Mouse (Mus musculus) adrenal gland (tissue): ENCODE results near the gene Phf24.

ENCODE experiments used
- intact Hi-C: fragments of 180-260 bp; cut with DNase I; formaldehyde crosslinking; loops from one replicate; pipeline ENCODE4 v1.15.1; 2025
- long read RNA-seq, 2 experiments: library from polyadenylated mRNA; unstranded; transcript quantifications; one replicate each; pipeline ENCODE4 v2.0.0; 2020; ENCODE audit warnings: borderline replicate concordance in 1 of 2; ENCODE audit not compliant: insufficient replicate concordance in 1 of 2

Phf24 gene
- long read RNA-seq, experiment 1, partial matches to known transcripts, result 0 of 1 reads
- long read RNA-seq, experiment 1, other reads (novel, unspliced or antisense), result 1 of 1 reads
- long read RNA-seq, experiment 2, result 0 reads

DNA sequence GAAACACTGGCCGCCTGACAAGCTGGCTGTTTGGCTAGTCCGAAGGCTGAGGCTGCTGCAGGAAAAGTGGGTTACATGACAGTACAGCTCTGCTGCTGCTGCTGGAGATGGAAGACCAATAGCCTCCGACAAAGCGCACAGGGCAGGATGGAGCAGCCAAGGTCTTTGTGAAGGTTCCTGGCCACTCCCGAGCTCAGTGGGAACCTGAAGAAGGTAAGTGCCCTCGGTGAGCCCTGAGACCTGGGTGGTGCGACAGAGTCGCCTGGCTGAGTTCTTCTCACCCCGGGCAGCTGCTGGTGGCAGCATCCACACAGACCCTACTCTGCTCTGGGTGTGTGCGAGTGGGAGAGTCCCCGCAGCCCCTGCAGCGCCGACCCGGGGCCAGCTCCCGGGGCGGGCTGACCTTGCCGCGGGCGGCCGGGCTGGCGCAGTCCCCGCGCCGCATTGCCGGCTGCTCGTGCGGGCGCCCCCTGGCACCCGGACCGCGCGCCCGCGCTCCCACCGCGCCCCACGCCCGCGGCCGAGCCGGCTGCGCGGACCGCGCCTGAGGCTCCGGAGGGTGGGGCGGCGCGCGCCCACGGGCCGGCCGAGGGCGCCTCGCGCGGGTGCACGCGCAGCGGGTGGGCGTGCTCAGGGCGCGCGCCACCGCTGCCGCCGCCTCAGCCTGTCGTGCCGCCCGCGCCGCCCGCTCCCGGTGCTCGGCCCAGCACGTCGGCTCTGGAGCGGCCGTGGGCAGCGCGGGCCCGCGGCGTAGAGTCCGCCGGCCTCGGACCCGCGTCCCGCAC, at the start of gene Phf24:
TSS of gene Phf24 (plus strand) at position 44 of the 785 bp plus-strand sequence.
- intact Hi-C loops, result no loop called here

DNA sequence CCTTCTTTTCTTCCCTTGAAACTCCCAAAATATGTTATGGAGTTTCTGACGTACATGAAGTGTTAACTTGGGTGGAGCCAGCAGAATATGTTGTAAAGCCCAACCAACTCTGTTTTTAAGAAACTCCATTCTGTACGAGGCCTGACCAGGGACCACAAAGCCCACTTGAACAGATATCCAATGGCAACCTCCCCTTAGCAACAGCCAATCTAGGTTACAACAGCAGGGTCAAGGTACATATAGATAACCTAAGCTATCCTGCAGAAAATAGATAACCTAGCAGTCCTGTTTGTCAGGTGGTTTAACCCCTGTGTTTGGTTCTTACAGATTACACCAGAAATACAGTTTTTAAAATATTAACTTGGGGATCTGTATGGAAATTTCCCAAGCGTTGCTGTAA, 49.1 kb upstream of the Phf24 start:
- intact Hi-C loops, result no loop called here

DNA sequence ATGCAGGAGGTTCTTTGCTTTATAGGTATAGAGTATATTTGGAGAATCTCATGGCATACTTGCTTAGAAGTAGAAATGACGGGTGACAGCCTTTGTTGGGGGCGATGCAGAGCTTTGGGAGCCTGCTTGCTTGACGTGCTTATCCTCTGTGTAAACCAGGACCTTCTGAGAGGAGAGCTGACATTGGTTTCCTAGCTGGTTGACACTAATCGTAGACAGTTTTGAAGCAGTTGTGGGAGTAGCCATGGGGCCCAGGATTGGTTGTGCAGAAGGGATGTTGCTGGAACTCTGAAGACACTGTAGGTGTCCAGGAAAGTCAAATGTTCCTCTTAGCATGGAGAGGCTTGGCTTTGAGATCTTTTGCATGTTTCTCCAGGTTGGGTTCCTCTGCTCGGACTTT, 48.3 kb upstream of the Phf24 start:
- intact Hi-C loops, result no loop called here

DNA sequence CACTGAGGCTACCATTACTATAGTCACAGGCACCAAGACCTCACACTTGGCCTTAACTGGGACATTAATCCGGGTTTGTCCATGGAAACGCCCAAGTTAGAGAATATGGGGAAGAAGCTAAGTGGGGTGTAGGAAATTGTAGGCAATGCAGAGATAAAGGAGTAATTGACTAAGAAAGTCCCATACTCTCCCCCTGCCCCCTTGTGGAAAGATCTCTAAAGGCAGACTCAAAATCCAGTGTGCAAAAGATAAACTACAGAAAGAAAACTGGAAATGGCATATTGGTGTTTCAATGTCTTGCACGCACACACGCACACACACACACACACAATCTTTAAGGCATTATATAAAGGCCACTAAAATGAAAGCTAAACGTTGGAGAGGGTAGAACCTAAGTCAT, 45.7 kb upstream of the Phf24 start:
- intact Hi-C loops, result no loop called here

DNA sequence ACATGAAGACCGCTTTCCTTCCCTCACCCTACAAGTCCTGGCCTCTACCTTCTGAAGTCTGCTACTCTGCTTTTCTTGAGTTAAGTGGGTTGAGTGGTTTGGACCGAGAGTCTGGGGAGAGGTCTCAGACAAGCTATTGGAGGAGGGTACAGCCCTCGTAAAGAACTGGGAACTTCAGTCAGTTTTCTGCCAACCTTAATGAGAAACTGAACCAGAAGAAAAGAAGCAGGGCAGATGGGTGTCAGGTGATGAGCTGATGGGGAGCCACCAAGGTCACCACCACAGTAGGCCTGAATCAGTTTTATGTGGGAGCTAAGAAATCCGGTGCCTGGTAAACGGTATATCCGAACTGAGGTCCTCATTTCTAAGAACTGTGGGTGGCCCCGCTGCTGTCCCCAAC, 44.3 kb upstream of the Phf24 start:
- intact Hi-C loops, result no loop called here

DNA sequence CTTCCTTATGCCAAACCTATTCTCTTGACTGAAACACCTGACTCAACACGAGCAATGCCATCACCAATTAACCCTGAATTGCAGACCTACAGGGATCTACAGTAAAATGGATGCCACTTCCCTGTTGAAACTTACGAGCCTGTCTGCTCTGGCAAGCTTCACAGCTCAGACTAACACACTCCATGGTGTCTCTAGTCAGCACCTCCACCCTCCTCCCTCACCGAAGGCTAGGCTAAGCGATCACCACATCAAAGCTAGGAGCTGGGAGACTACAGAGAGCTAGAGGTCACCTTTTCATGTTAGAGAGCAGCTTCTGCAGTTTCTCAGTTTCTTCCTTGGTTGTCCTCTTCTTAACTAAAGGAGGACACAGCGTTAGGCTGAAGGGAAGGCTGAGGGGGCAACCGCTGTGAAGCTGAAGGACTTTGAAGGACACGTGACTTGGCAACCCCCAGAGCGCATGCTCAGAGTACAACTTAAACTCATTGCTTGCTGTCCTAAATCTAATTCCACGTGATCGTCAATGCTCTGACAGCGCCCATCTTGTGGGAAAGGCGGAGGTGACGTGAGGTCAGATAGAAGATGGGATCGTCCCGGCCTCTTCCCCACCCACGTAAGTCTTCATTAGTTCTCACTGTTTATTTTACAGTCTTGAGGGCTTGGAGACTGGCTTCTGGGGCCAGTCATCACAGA, 43.6 kb upstream of the Phf24 start:
- intact Hi-C loops, result no loop called here

DNA sequence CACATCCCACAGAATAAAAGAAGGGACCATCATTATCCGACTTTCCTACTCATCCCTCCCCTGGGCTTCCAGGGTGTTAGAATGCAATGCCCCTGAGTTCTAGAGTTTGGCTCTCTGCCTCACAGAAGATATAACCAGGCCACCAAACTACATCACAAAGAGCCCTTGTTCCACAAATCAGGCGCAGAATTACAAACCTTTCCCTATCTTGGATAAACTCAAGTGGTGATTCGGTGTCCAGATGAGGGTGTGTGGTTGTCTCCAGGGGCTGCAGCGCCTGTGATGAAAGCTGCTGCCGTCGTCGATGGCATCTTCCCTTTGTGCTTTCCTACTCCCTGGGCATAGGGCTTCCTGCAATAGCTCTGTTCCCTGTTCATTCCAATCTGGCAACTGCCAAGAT, 42.3 kb upstream of the Phf24 start, which contains the start of gene Fam205c:
TSS of gene Fam205c (minus strand) at position 101 of the 400 bp plus-strand sequence.
- intact Hi-C loops, result no loop called here

DNA sequence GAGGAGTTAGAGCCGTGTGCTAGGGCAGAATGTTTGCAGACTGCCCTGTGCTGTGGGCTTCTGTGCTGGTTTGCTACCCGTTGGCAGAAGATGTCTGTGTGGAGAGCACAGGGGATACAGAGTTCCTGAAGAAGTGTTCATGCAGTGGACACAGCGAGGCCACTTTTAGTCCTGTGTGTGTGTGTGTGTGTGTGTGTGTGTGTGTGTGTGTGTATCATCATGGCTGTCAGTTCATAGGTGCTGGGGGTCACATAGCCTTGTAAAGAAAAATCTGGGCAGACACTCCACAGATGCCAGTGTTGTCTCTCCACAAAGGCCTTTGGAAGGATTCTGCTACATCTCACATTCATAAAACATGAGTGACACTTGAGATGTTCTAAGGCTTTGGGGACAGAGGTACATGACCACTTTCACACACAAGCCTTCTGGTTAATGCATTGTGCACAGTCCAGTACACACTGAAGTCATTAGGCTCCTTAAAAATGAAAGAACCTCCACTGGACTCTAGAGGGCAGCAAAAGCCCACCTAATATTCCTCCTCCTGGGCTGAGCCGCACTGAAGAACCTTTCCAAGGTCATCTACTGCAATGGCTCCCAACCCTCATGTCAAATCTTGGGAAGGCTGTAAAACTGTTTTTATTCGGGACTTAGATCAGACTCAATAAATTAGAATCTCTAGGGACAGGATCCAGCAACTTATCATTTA, 39.7 kb upstream of the Phf24 start:
- intact Hi-C loops, result loop anchor here (5.0 kb wide), 2 partner anchors 71 to 86 kb away; partner anchors contain the start of gene Dnajb5

DNA sequence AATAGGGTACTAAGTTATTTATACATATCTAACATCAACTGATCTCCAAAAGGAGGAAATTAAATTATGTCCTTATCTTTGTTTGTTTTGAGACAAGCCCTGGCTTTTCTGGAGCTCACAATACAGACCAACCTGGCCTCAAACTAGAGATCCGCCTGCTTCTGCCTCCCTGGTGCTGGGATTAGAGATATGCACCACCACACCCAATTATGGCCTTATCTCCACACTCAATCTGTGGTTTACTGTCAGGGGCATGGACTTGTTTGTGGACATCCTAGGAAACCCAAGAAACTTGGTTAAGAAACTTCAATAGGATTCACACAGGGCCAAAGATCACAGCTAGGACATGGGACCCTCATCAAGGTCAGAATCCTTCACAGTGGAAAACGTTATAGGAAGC, 38.8 kb upstream of the Phf24 start:
- intact Hi-C loops, result loop anchor here (5.0 kb wide), 2 partner anchors 70 to 85 kb away; partner anchors contain the start of gene Dnajb5

DNA sequence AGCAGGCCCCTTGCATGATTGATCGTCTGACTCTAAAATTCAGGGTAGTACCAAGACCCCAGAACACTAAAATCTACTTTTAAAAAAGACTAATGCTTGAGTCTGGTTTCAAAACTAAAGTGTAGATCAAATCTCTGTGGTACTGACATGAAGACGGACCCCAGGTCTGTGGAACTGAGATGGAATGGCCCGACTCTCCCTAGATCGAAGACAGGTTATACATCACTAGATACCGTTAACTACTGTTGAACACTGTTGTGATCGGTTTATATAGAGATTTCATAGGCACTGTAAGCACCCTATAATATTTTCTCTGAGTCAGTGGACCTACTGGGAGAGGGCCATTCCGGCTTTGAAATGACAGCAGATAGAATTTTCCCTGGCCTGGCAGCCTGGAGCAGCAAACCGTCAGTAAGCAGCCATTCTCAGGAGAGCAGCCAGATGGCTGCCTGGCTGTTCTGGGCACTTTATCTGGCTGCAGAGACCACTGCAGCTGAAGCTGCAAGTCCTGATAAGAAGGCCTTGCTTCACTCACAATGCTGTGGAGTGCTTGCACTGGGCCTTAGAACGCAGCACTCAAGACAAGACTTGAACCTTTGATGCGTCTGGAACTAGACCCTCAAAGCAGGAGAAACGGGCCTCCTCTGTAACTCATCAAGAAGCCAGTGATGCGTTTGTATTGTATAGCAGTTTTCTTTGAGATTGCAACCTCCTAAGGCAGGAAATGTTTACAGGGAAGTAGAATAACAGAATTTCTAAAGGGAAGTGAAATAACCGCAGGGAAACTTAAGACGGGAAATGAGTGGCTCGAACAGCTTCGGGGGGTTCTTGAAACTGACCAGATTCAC, 36.4 kb upstream of the Phf24 start:
- intact Hi-C loops, result loop anchor here (5.0 kb wide), 2 partner anchors 67 to 82 kb away; partner anchors contain the start of gene Dnajb5

DNA sequence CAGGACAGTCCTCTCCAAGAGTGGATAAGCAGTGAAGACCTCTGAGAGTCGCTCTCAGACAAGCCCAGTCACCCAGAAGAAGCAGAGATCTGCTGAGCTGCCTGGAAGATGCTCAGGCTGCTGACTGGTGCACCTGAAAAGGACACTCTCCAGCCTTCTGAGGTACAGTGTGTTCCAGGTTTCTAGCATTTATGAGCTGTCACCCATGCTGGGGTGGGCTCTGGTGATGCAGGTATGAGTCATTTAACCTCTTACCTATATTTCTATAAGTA, 35.8 kb upstream of the Phf24 start:
- intact Hi-C loops, result no loop called here

DNA sequence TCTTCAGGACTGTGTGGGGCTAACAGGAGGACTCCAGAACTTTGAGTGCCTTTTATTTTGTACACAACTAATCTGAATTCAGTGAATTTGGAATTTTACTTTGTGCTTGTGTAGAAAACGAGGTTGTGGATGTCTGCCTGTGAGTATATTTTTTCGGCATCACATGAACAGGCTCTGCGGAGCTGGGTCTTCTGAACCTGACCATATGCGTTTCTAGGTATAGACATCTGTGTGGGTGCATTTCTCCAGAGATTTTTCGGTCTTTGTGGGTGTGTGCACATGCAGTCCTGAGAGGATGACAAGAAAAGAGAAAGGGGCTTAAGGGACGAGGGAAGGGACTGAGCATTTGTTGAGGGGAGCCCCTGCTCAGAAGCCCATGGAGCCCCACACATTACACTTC, 29.5 kb upstream of the Phf24 start:
- intact Hi-C loops, result no loop called here

DNA sequence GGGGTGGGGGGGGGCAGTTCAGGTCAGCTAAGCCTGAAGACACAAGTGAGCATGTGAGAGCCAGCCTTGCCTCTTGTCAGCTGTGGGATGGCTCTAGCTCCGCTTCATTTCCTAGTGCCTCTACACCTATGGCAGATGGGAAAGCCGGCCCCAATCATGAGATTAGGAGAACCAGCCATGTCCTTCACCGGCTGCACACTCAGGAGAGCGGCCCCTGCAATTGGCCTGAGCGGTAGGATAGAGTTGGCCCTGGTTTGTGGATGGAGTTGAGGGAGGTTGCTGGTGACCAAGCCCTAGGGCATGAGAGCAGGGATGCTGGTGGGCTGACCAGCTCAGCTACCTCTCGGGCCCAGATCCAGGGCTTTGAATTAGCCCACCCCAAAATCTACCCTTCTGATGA, 27.7 kb upstream of the Phf24 start:
- intact Hi-C loops, result no loop called here

DNA sequence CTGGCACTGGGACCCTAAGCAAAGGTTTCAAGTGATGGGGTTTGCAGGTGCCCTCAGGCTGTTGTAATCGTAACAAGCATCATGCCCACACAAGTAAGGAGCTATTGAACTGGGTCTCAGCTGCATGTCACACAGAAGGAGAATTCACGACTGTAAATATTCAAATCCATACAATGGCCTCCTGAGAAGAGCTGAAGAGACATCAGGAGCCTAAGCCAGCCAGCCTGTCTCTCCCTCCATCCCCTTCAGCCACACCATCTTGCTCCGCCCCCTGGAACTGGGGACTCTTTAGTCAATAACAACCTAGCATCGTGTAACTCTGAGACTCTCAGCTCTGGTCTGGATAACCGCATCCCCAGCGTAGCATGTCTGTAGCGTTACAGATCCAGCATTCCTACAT, 25.3 kb upstream of the Phf24 start:
- intact Hi-C loops, result loop anchor here (5.0 kb wide), 1 partner anchor 51 kb away; no protein-coding TSS in a partner anchor

DNA sequence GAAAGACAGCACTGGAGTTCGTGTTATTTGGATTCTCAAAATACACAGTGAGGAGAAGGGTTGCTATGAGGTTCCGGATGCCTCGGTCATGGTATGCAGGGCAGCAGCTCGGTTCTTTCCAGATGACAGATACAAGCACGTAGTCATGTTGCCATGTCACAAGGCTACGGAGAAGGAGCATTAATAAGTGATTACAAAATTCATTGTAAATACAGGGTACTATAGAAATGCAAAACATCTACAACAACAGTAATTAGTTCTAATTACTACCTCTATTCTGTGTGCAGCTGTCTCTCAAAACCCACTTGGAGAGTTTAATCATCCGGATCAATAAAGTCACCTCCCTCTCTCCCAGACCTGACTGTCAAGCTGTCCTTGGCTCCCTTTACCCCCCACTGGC, 21.3 kb upstream of the Phf24 start:
- intact Hi-C loops, result no loop called here

DNA sequence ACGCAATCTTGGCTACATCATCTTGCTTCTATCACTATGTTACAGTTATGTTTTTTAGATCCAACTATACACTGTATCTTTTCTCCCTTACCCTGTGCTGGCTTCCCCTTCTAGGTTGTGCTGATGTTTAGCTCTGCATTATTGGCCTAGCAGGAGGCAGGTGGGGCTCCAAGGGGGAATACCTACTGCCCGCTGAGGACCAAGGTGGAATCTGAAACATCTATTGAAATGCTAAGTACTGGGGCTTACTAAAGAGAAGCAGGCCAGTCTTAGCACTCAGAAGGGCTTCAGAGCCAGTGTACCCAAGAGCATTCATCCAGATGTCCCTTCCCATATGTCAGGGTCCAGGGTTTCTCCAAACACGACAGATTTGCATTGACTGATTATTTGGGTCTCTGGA, 17.5 kb upstream of the Phf24 start:
- intact Hi-C loops, result no loop called here

DNA sequence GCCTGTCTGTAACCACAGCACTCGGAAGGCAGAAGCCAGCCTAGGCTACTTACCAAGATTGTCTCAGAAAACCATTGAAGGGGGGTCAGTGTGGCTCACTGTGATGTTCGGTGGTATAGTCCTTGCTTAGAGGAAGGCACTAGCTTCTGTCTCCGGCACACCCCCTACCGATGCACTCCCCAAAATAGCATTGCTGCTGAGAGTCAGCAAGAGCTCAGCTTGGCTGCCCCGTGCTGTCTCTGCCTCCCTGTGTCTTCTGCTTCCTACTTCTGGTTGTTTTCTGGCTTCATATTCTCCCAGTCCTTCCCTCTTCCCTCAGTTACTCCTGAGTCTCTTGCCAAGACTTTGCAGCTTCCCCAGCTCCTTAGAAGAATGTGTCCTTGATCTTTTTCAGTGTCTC, 15.6 kb upstream of the Phf24 start:
- intact Hi-C loops, result no loop called here

DNA sequence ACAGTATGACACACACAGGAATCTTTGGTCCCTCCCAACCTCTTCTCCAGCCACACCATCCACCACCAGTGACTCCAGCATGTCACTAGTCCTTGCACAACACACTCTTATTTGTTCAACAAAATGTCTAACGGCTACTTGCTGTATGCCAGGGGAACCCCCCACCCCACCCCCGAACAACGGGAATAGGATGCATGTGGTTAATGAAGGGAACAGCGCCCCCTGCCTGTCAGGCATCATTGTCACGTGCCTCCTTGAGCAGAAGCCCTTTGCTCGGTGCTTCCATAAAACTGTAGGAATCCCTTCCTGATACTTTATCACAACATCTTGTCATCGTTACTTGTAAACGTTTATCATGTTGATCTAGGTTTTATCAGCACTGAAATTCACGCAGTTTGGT, 14.3 kb upstream of the Phf24 start:
- intact Hi-C loops, result no loop called here

DNA sequence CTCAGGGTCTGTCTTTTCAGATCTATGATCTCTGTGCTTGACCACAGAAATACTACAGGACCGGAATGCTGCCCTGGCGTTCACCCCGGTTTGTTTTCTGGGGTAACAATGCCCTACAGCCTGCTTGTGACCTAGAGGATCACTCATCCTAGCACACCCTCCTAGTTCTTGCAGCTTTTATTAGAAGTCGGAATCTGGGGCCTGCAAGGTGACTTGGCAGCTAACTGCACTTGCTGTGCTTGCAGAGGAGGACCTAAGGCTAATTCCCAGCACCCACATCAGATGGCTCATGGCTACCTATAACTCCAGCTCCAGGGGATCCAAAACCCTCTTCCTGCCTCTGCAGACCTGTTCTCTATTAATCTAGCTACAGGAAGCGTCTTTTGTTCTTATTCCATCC, 13.7 kb upstream of the Phf24 start:
- intact Hi-C loops, result no loop called here

DNA sequence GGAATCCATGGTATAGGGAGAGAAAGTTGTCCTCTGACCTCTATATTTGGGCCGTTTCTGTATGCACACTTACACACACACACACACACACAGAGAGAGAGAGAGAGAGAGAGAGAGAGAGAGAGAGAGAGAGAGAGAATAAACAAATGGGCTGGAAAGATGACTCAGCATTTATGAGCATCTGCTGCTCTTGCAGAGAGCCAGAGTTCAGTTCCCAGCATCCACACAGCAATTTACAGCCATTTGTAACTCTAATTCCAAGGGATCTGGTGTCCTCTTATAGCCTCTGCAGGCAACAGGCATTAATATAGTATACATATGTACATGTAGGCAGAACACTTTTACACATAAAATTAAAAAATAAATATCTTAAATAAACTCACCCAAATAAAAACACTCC, 12.5 kb upstream of the Phf24 start:
- intact Hi-C loops, result no loop called here

DNA sequence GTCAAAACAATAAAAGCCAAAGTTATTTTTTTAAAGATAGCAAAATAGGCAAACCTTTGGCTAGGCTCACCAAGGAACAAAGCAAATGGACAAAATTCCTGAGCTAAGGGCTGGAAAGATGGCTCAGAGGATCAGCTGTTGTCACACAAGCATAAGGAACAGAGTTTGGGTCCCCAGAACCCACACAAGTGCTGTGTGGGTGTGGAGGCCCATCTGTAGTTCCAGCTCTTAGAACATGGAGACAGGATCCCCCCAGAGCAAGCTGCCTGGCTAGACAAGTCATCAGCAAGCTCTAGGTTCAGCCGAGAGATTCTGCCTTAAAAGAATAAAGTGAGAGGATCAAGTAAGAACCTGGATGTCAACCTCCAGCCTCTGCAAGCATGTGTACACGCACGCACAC, 11.9 kb upstream of the Phf24 start:
- intact Hi-C loops, result no loop called here
